Mouse (Mus musculus): Measurements from ENCODE around the gene Jsrp1. TPM values are rescaled to one million over a fixed set of nuclear protein-coding genes. Genes with fewer than 3 reads are reported as not detected.

The Jsrp1 gene
- total and polyA plus RNA-seq, 3 experiments = 0.39 TPM; not detected in 2

DNA sequence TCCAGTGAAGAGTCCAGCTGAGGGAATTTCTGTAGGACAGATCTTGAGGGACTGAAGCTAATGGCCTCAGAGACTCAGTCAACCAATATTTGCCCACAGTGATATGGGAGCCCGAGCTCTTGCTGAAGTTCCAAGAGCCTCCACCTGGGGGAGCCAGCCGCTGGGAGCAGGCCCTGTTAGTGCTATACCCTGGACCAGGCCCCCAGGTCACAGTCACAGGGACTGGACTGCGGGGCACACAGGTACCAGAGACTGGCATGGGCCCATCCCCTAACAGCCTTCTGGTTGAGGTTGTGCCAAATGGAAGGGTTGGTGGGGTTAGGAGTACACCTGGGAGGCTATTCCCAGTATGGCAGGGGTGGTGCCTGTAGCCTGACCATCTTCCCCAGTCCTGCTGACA lies 7.4 kb downstream of the Jsrp1 start (continued):
- TF ChIP-seq MAZ (IDR thresholded peaks at IDR 0.05; ENCODE audit: low read depth, low read length) (peak; percentile 67; the same call in 1 of the 2 replicates), ETS1 (IDR thresholded peaks at IDR 0.05; ENCODE audit: low read depth, low read length) (no peak), MAX (IDR thresholded peaks at IDR 0.05; ENCODE audit: low read length) (no peak), USF2 (IDR thresholded peaks at IDR 0.05; ENCODE audit: borderline replicate concordance in 1 of 2, insufficient read depth in 1 of 2, low read depth in 1 of 2, low read length in 2 of 2) (no peak), NRF1 (IDR thresholded peaks at IDR 0.05; ENCODE audit: insufficient read depth, low read depth, low read length, poor library complexity, severe bottlenecking) (0 out of 2 replicates have a peak, but pooled peaks have one; percentile 10), RAD21 (IDR thresholded peaks at IDR 0.05; ENCODE audit: low read depth, low read length) (peak; percentile 71), POLR2AphosphoS2 (IDR thresholded peaks at IDR 0.05; ENCODE audit: low read length) (no peak), USF1 (IDR thresholded peaks at IDR 0.05; ENCODE audit: low read depth, low read length) (no peak), MYB (IDR thresholded peaks at IDR 0.05; ENCODE audit: low read depth, low read length) (no peak), ZNF384 (IDR thresholded peaks at IDR 0.05; ENCODE audit: low read depth, low read length) (no peak)

DNA sequence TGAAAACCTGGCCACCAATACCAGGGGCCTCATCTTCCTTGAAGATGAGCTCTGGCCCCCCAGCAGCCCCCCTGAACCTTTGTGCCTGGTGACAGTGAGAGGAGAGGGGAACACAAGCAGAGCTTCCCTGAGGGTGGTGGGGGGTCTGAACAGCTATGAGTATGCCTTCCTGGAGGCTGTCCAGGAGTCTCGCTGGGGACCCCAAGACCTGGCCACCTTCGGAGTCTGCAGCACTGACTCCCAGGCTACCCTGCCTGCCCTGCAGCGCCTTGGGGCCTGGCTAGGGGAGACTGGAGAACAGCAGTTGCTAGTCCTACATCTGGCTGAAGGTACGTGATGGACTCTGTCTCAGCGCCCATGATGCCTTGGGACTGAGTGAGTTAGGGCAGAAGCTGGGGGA lies 8.0 kb downstream of the Jsrp1 start:
- H3K27ac ChIP-seq (ENCODE audit: control insufficient read depth, low read depth, low read length) = no peak overlapping the region

DNA sequence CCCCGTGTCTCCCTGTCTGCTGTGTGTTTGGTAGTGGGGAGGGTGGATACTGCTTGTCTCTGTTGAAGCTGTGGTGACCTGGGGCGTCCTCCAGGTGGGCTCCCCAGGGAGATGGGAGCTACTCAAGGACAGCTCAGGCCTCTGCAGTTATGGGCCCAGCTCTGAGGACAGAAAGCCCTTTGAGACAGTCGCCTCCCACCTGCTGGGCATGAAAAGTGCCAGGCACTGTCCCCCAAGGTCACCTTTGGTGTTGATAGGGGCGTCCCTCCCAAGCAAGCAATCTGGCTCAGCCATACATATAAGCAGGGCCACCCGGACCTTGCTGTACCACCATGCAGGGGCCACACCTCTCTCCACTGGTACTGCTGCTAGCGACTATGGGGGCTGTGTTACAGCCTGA lies 8.4 kb downstream of the Jsrp1 start, which contains the start of gene Amh:
Gene Amh (plus strand): TSS at position 328 of the 400 bp plus-strand sequence.
- TF ChIP-seq POLR2A (IDR thresholded peaks at IDR 0.05; ENCODE audit: control insufficient read depth in 1 of 2, insufficient read depth in 1 of 2, low read depth in 1 of 2, low read length in 2 of 2, poor library complexity in 1 of 2) (0 out of 4 replicates have a peak, but pooled peaks of 1 of the 2 experiments have one; percentile 33), NRF1 (IDR thresholded peaks at IDR 0.05; ENCODE audit: insufficient read depth, low read depth, low read length, poor library complexity, severe bottlenecking) (no peak)
- no peaks in the 10 kb centered on the region for H3K9me3 ChIP-seq (replicated peaks; ENCODE audit: insufficient read depth, low read length)
- peaks cover 0 to 11% of the 10 kb centered on the region in 2 experiments; a peak in 1 of 4 replicates for H3K4me1 ChIP-seq (ENCODE audit: control insufficient read depth in 1 of 2, insufficient read depth in 2 of 2, low read length in 2 of 2)
- H3K27me3 ChIP-seq (ENCODE audit: control insufficient read depth in 1 of 2, insufficient read depth in 2 of 2, low read length in 2 of 2) = no peaks in the 10 kb centered on the region
- no peak for DNase-seq (ENCODE audit: low read depth, low spot score)
- peaks cover 0 to 3% of the 10 kb centered on the region in 2 experiments; a peak in 1 of 4 replicates for H3K36me3 ChIP-seq (ENCODE audit: control insufficient read depth in 1 of 2, insufficient read depth in 2 of 2, low read length in 2 of 2)
- H3K9ac ChIP-seq (ENCODE audit: control insufficient read depth, low read depth, low read length, poor library complexity, severe bottlenecking) = no peak within 1 kb of the TSS
- peaks cover 16% of the 10 kb centered on the region for H3K79me2 ChIP-seq (ENCODE audit: control insufficient read depth, insufficient read depth, low read length, poor library complexity)
- no peak within 1 kb of the TSS for H3K4me3 ChIP-seq (ENCODE audit: control insufficient read depth in 1 of 2, insufficient read depth in 1 of 2, low read depth in 2 of 2, low read length in 2 of 2)
- no peak within 1 kb of the TSS for H3K27ac ChIP-seq (ENCODE audit: control insufficient read depth, low read depth, low read length)

More for the DNA sequence above, 8.0 kb downstream of the Jsrp1 start:
- DNase-seq (ENCODE audit: low read depth, low spot score) = no peak
- Histone ChIP-seq H3K4me3 (ENCODE audit: control insufficient read depth in 1 of 2, insufficient read depth in 1 of 2, low read depth in 2 of 2, low read length in 2 of 2) (no peak overlapping the region), H3K27me3 (ENCODE audit: control insufficient read depth in 1 of 2, insufficient read depth in 2 of 2, low read length in 2 of 2) (no peaks in the 10 kb centered on the region), H3K4me1 (ENCODE audit: control insufficient read depth in 1 of 2, insufficient read depth in 2 of 2, low read length in 2 of 2) (peaks cover 0 to 7% of the 10 kb centered on the region in 2 experiments; a peak in 1 of 4 replicates), H3K9me3 (replicated peaks; ENCODE audit: insufficient read depth, low read length) (no peaks in the 10 kb centered on the region), H3K9ac (ENCODE audit: control insufficient read depth, low read depth, low read length, poor library complexity, severe bottlenecking) (no peak overlapping the region), H3K79me2 (ENCODE audit: control insufficient read depth, insufficient read depth, low read length, poor library complexity) (peaks cover 12% of the 10 kb centered on the region), H3K36me3 (ENCODE audit: control insufficient read depth in 1 of 2, insufficient read depth in 2 of 2, low read length in 2 of 2) (no peaks in the 10 kb centered on the region)
- TF ChIP-seq HCFC1 (IDR thresholded peaks at IDR 0.05; ENCODE audit: low read depth, low read length) (no peak), GATA1 (IDR thresholded peaks at IDR 0.05; ENCODE audit: low read depth, low read length) (no peak), TCF12 (IDR thresholded peaks at IDR 0.05; ENCODE audit: low read depth, low read length) (no peak), JUND (IDR thresholded peaks at IDR 0.05; ENCODE audit: low read depth, low read length) (no peak), NELFE (IDR thresholded peaks at IDR 0.05; ENCODE audit: low read depth, low read length) (no peak), UBTF (IDR thresholded peaks at IDR 0.05; ENCODE audit: borderline replicate concordance, insufficient read depth, low read depth, low read length) (no peak), ZMIZ1 (IDR thresholded peaks at IDR 0.05; ENCODE audit: low read depth, low read length) (no peak), USF2 (IDR thresholded peaks at IDR 0.05; ENCODE audit: borderline replicate concordance in 1 of 2, insufficient read depth in 1 of 2, low read depth in 1 of 2, low read length in 2 of 2) (no peak), MAX (IDR thresholded peaks at IDR 0.05; ENCODE audit: low read length) (no peak)
